Comparison of ENCODE assay signal across 23 mouse cellular contexts in the genomic region with DNA sequence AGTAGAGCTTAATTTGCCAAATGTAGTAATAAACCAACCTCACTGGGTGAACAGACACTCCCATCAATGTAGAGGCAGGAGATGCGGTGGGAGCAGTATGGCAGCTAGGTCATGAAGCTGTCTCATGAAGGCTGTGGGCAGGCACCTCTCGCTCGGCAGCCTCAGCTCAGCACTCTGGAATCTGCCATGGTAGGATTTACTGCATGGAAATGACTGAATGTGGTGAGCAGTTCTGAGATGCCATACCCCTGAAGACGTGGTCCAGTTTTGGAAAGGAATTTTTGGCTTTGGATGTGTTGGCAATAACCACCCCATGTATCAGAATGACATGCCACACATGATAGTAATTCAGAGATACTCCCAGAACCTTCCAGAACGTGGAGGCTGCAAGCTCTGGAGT. TPM values are rescaled to one million over a fixed set of nuclear protein-coding genes. Genes with fewer than 3 reads are reported as not detected.
DNase-seq lines count a peak whose midpoint lies in the region; ATAC-seq lines count a peak whose summit lies in the region.
"Had no signal": no experiment of that assay in that cellular context is flagged by ENCODE, and none has a peak within 500 bp of the region (broad histone marks: within the 10 kb centered on the region; RNA-seq: fewer than 3 reads in every experiment).

No protein-coding gene starts in this region.

- H3K9ac ChIP-seq in heart, embryonic 12.5 days: no peak overlapping the region
- no peak overlapping the region for H3K9ac ChIP-seq in midbrain, embryonic 11.5 days (ENCODE audit: low read length)
- no peak overlapping the region for H3K9ac ChIP-seq in midbrain, embryonic 13.5 days (replicated peaks)
- H3K9ac ChIP-seq: embryonic facial prominence, embryonic 13.5 days; forebrain, embryonic 13.5 days; forebrain, postnatal 0 days; hindbrain, embryonic 13.5 days; kidney, embryonic 15.5 days had no signal

- H3K27me3 ChIP-seq in heart, embryonic 10.5 days (ENCODE audit: insufficient read depth, poor library complexity, severe bottlenecking): no peaks in the 10 kb centered on the region
- H3K27me3 ChIP-seq in heart, embryonic 12.5 days (replicated peaks): no peaks in the 10 kb centered on the region
- H3K27me3 ChIP-seq in midbrain, embryonic 11.5 days (ENCODE audit: control insufficient read depth, insufficient read depth, low read length): no peaks in the 10 kb centered on the region
- no peaks in the 10 kb centered on the region for H3K27me3 ChIP-seq in midbrain, embryonic 13.5 days
- H3K27me3 ChIP-seq: embryonic facial prominence, embryonic 13.5 days; forebrain, embryonic 13.5 days; heart, embryonic 13.5 days; hindbrain, embryonic 13.5 days; kidney, embryonic 15.5 days had no signal

- H3K9me3 ChIP-seq in heart, embryonic 10.5 days: no peaks in the 10 kb centered on the region
- no peaks in the 10 kb centered on the region for H3K9me3 ChIP-seq in heart, embryonic 12.5 days (replicated peaks)
- no peaks in the 10 kb centered on the region for H3K9me3 ChIP-seq in midbrain, embryonic 11.5 days (ENCODE audit: control insufficient read depth, low read length)
- no peaks in the 10 kb centered on the region for H3K9me3 ChIP-seq in midbrain, embryonic 13.5 days
- H3K9me3 ChIP-seq: embryonic facial prominence, embryonic 13.5 days; forebrain, embryonic 13.5 days; heart, embryonic 13.5 days; hindbrain, embryonic 13.5 days; kidney, embryonic 15.5 days had no signal

- H3K4me2 ChIP-seq in heart, embryonic 12.5 days: no peak overlapping the region
- H3K4me2 ChIP-seq in midbrain, embryonic 11.5 days: no peak overlapping the region
- H3K4me2 ChIP-seq in midbrain, embryonic 13.5 days (replicated peaks): no peak overlapping the region
- H3K4me2 ChIP-seq: embryonic facial prominence, embryonic 13.5 days; forebrain, embryonic 13.5 days; heart, embryonic 13.5 days; hindbrain, embryonic 13.5 days; kidney, embryonic 15.5 days had no signal

- H3K4me3 ChIP-seq in heart, embryonic 10.5 days: no peak overlapping the region
- H3K4me3 ChIP-seq in heart, embryonic 12.5 days: no peak overlapping the region
- H3K4me3 ChIP-seq in midbrain, embryonic 11.5 days (ENCODE audit: low read depth, low read length): no peak overlapping the region
- no peak overlapping the region for H3K4me3 ChIP-seq in midbrain, embryonic 13.5 days (replicated peaks)
- H3K4me3 ChIP-seq: embryonic facial prominence, embryonic 13.5 days; forebrain, embryonic 13.5 days; heart, embryonic 13.5 days; hindbrain, embryonic 13.5 days; kidney, embryonic 15.5 days had no signal

- DNase-seq in gastrocnemius, adult 18-20 months (ENCODE audit: low spot score): peak; percentile 45
- no peak for DNase-seq in gastrocnemius, postnatal 25 days
- no peak for DNase-seq in heart, embryonic 10.5 days (ENCODE audit: low spot score)
- DNase-seq in midbrain, embryonic 11.5 days (ENCODE audit: low spot score, missing footprints): peak; percentile 61
- DNase-seq in adrenal gland, adult 8-10 months: no peak
- no peak for DNase-seq in embryo, embryonic 9.5 days (ENCODE audit: extremely low spot score)
- DNase-seq: adrenal gland, postnatal 14 days; cerebellum, adult 11-12 months; cerebellum, adult 9-10 months; cerebellum, postnatal 25 days; forebrain, postnatal 0 days; gastrocnemius, postnatal 14 days; kidney, adult 2 months had no signal

- peaks cover 47% of the 10 kb centered on the region for H3K4me1 ChIP-seq in heart, embryonic 10.5 days
- peaks cover 50% of the 10 kb centered on the region for H3K4me1 ChIP-seq in heart, embryonic 12.5 days (replicated peaks)
- H3K4me1 ChIP-seq in midbrain, embryonic 11.5 days (ENCODE audit: control insufficient read depth, insufficient read depth, low read length): peaks cover 2% of the 10 kb centered on the region; the same call in 1 of the 2 replicates
- H3K4me1 ChIP-seq in midbrain, embryonic 13.5 days (replicated peaks): peaks cover 7% of the 10 kb centered on the region; the same call in 1 of the 2 replicates

- ATAC-seq in heart, embryonic 12.5 days (ENCODE audit: insufficient number of reproducible peaks, low FRiP score): no peak
- no peak for ATAC-seq in midbrain, embryonic 11.5 days (ENCODE audit: low FRiP score)
- no peak for ATAC-seq in midbrain, embryonic 13.5 days
- ATAC-seq: forebrain, embryonic 13.5 days; forebrain, postnatal 0 days; hindbrain, postnatal 0 days had no signal

- H3K36me3 ChIP-seq in heart, embryonic 10.5 days: 0 out of 2 replicates have a peak, but pooled peaks cover 3% of the 10 kb centered on the region
- 0 out of 2 replicates have a peak, but pooled peaks cover 4% of the 10 kb centered on the region for H3K36me3 ChIP-seq in heart, embryonic 12.5 days
- H3K36me3 ChIP-seq in midbrain, embryonic 11.5 days (ENCODE audit: control insufficient read depth, insufficient read depth, low read length): no peaks in the 10 kb centered on the region
- H3K36me3 ChIP-seq in midbrain, embryonic 13.5 days: no peaks in the 10 kb centered on the region
- H3K36me3 ChIP-seq: embryonic facial prominence, embryonic 13.5 days; hindbrain, embryonic 13.5 days; kidney, embryonic 15.5 days had no signal

- WGBS in heart, embryonic 10.5 days: 70% methylated on average over 5 of the region's 5 CpGs
- WGBS in heart, embryonic 12.5 days: 60% methylated on average over 5 of the region's 5 CpGs
- 88% methylated on average over 5 of the region's 5 CpGs for WGBS in midbrain, embryonic 11.5 days
- WGBS in midbrain, embryonic 13.5 days: 88% methylated on average over 5 of the region's 5 CpGs

- peak overlapping the region; percentile 22; the same call in 1 of the 2 replicates for H3K27ac ChIP-seq in heart, embryonic 10.5 days
- no peak overlapping the region for H3K27ac ChIP-seq in heart, embryonic 12.5 days (ENCODE audit: poor library complexity, severe bottlenecking)
- H3K27ac ChIP-seq in midbrain, embryonic 11.5 days (ENCODE audit: low read depth, low read length): no peak overlapping the region
- H3K27ac ChIP-seq in midbrain, embryonic 13.5 days: no peak overlapping the region
- H3K27ac ChIP-seq: embryonic facial prominence, embryonic 13.5 days; forebrain, embryonic 13.5 days; heart, embryonic 13.5 days; hindbrain, embryonic 13.5 days; hindbrain, postnatal 0 days; kidney, embryonic 15.5 days had no signal

RNA-seq across cellular contexts. Expression of a gene that starts 19.2 kb away (rescaled TPM):
- 10 to 100 TPM; 39.5 to 43.1 TPM for total RNA-seq in gastrocnemius, adult 18-20 months (2021)
- 10 to 100 TPM; 59.1 to 64.0 TPM for total RNA-seq in gastrocnemius, postnatal 25 days (2021)
- polyA plus RNA-seq in heart, embryonic 10.5 days (2016; fragmentation: Nextera tagmentation; extraction: Ambion mirVana): 26.6 and 46.8 TPM in 2 replicates
- polyA plus RNA-seq in heart, embryonic 12.5 days (2016; fragmentation: Nextera tagmentation; extraction: Ambion mirVana): 64.9 and 68.6 TPM in 2 replicates
- polyA plus RNA-seq in midbrain, embryonic 11.5 days (2014; fragmentation: Nextera tagmentation; extraction: Ambion mirVana): 2.6 and 3.1 TPM in 2 replicates
- polyA plus RNA-seq in midbrain, embryonic 13.5 days (2015; fragmentation: Nextera tagmentation; extraction: Ambion mirVana): 2.1 and 2.8 TPM in 2 replicates
- 10 to 100 TPM; 14.3 to 23.6 (median 19.0) TPM for total RNA-seq in adrenal gland, adult 8-10 months (2022)
- total RNA-seq: granulocyte monocyte progenitor cell, adult 5-6 weeks; MEL had no signal

Comparison
In these comparisons a context has a peak if more than half of its experiments do, and no peak if none do; other contexts are left out.
1. DNase-seq: peak in gastrocnemius, adult 18-20 months (single experiment) and midbrain, embryonic 11.5 days (single experiment); none in gastrocnemius, postnatal 25 days (single experiment), heart, embryonic 10.5 days (single experiment), adrenal gland, adult 8-10 months (single experiment) and embryo, embryonic 9.5 days (single experiment).